Mouse (Mus musculus) frontal cortex, postnatal 36 days (tissue): ENCODE data around the gene Gm9958.
A peak's percentile ranks its signal among the peaks of the same experiment; 100 is the strongest.

Experiments used
- DNase-seq, 2 experiments: peaks; one replicate each; pipeline ENCODE4 v3.0.0; 2022; ENCODE audit warnings: low spot score in 2 of 2

The Gm9958 gene

DNA sequence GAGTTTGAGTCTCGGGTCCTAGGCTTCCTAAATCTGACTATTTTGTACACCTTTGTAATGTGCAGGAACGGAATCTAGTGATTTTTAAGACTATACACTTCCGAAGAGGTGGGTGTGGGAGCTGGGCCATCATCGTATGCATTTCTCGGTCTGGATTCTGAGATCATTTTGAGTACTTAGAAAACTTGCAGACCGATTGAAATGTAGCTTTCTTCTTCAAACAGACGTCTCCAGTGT, at the start of gene Gm9958:
Gene Gm9958 (plus strand): TSS at position 138 of the 237 bp plus-strand sequence.
- DNase-seq: peak; percentile 13 to 28

DNA sequence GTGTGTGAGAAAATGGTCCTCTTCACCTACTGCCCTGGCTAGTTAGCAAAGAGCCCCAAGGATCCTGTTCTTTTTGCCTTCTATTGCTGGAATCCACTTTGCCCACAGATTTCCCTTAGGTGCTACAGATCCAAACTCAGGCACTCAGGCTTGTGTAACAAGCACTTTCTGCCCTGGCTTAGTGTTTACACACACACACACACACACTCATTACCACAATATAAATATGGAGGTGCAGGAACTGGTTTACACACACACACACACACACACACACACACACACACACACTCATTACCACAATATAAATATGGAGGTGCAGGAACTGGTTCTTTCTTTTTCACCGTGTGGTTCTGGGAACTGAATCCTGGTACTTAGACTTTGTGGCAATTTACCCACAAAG, 35.9 kb upstream of the Gm9958 start:
- DNase-seq: no peak

DNA sequence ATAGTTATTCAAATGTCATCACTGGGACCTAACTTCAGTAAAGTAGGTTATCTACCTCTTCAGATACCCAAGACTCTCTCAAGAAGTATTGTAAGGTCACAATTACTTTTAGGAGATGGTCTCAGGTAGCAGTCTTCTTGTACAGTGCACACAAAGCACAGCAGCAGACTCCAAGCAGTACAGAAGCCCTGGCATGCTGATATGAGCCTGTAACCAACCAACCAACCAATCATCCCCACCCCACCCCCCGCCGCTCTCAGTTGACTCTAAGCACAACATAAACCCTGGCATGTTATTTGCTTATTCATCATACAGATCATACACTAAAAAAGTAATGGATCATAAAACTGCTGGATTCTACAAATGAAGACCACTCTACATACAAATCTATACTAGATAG, 34.5 kb upstream of the Gm9958 start:
- no peak for DNase-seq

DNA sequence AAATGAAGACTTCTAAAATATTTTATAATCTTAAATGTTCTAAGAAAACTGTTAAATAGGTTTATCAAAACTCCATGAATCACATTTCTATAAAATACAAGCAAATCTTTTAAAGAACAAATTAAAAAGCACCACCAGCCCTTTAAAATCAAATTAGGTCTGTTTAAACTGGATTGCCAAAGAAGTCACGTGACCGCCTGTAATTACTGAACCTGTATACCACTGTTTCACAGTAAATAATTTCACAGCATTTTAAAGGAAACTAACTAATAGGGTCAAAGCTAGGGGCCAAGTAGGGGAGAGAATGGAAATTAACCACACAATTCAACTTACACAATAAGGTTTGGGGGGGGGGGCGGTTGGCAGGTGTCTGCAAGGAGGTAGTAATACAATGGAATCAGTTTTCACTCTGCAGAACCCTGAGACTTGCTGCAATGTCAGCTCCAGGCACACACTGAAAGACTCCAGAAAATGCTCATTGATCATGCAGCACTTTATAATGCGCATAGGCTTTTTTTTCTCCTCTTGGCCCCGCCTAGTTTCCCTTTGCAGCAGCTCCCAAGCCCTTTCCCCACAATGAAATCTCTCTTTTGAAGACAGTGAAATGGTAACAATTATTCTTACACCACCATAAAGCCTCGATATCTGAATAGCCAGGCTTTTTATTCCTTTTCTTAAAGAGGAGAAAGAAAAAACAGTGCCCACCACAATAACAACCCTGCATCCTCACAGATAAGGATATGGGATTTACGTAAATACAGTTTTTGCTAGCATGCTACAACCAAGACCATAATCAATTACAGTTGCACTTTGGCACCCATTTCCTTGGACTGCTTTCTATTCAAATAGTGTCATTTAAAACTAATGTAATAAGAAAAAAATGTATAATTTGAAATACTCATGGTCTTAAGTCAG, 28.6 kb upstream of the Gm9958 start:
- no peak for DNase-seq

DNA sequence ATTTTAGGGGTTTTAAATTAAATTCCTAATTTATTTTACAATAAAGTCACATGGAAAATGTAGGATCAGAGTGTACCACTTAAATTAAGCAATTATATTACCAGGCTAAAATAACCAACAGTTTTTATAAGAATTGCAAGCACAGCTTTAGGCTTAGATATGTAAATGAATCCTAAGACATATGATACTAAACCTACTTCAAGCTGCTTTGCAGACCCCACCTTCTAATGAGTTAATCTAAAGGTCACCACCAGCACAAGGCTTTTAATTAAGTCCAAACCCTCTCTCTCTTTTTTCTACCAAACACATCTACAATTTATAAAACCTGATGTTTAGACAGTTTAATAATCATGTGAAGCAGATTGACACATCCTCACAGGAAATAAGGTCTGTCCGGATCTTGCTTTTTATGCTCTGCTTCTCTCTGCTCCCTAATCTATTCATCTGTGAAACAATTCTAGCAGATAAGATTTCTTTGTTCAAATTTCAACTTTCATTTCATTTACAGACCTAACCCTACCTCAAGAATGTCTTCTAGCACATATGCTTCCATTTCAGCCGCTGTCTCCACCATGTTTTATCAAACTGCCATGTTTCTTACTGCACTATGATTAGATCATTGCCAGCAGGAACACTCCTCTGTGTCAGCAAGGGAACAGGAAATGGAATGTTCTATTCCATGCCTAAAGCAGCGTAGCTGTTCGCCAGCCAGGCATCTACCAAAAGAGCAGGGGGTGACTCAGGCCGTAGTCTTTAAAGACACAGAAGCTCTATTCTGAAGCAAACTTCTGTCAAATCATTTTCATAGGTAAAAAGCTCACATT, 27.7 kb upstream of the Gm9958 start:
- peak; percentile 61 to 76 for DNase-seq

DNA sequence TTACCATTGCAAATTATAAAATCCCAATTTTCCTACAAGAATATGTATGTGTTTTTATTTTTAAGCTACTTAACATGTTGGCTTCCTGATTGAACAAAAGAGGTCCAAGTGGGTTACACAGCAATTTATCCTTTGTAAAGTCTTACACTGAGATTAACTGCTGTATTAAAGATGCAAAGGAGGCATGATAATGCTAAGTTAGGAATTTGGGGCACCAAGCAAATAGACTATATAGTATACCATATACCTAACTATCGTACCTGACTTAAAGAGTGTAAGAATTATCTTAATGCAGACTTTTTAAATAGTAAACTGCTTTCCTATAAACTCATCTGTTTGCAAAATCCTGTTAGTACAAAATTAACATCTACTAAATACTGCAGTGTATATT, 27.1 kb upstream of the Gm9958 start:
- DNase-seq: no peak

DNA sequence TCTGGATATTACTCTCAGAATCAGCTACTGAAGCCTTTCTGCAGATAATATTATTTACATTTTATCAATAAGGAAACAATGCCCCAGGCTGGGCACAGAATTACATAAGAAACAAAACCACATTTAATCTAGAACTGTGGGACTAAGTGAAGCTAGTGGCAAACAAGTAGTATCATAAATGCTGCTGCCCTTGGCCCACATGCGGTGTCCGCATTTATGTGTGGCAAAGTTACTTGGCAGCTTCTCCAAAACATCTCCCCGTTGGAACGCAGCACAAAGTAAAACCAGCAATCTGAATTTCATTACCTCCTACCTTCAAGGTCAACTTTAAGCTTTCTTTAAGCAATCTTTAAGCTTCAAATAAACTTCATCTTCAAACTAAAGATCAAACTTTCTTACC, 26.2 kb upstream of the Gm9958 start:
- no peak for DNase-seq

DNA sequence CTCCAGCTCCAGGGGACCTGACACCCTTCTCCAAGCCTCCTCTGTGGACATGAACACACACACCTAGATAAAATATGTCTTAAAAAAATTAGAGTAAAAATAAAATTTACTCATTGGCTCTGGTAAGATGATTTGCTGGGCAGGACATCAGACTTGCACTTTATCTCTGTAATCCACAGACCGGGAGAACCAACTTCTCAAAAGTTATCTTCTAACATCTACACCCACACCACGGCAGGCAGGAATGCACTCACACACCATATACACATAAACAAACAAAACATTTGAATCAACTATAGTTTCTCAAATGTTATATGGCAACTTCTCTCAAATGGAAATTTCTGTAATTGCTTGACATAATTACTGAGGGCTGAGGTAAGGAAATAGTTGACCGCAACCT, 20.1 kb upstream of the Gm9958 start:
- no peak for DNase-seq

DNA sequence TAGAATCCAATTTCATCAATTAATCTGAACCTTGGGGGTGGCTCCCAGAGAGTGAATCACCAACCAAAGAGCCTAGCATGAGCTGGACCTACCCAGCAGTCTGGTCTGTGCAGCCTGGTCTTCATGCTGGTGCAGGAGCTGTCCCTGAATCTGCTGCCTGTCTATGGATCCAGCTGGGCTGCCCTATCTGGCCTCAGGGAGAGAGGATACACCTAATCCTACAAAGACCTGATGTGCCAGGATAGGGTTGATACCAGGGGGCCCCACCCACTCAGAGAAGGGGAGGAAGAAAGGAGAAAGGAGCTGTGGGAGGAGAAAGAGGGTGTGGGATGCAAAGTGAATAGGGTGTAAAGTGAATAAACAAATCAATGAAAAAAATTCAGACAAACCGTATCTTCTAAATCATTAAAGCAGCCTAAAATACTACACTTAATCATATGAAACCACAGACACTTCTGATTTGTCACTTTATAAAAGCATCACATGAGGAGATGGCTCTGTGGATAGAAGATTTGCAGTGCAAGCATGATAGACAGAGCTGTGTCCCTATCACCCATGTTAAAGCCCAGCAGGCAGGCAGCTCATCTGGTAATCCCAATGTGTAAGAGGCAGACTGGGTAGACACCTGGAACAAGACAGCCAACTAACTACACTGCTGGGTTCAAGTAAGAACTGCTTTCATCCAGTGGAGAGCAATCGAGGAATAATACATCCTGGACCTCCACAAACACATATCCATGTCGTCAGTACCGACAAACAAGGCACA, 13.3 kb upstream of the Gm9958 start:
- no peak for DNase-seq

DNA sequence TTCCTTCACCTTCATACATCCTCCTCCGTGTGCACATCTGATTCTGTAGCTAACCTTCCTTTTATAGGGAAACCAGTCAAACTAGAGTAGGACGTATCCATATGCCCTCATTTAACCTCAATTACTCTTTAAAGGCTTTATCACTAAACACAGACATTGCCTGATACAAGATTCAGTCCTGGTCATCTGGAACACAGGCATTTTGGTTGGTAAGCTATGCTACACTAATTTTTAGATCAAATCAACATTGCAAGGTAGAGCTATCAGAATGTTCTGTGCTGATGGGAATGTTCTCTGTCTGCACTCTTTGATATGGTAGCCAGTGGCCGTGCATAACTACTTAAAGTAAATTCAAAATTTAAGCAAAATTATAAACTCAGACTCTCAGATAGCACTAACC, 11.2 kb upstream of the Gm9958 start:
- DNase-seq: no peak

DNA sequence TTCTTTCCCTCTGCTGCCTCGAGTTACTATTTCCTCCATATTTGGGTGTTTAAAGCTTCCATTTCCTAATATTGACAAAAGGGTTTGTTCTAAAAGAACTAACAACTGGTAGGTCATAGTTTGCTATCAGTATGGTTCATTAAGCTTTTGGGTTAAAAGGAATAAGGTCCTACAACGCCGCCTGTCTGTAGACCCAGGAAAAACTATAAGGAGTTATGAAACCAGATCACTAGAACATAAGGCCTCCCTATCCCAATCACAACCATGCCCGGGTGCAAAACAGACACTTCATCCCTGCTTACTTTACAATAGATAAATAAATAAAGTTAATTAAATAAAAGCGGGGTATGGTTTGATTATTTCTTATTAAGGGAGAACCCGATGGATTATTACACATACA, 2.5 kb upstream of the Gm9958 start:
- DNase-seq: peak; percentile 51 to 84

DNA sequence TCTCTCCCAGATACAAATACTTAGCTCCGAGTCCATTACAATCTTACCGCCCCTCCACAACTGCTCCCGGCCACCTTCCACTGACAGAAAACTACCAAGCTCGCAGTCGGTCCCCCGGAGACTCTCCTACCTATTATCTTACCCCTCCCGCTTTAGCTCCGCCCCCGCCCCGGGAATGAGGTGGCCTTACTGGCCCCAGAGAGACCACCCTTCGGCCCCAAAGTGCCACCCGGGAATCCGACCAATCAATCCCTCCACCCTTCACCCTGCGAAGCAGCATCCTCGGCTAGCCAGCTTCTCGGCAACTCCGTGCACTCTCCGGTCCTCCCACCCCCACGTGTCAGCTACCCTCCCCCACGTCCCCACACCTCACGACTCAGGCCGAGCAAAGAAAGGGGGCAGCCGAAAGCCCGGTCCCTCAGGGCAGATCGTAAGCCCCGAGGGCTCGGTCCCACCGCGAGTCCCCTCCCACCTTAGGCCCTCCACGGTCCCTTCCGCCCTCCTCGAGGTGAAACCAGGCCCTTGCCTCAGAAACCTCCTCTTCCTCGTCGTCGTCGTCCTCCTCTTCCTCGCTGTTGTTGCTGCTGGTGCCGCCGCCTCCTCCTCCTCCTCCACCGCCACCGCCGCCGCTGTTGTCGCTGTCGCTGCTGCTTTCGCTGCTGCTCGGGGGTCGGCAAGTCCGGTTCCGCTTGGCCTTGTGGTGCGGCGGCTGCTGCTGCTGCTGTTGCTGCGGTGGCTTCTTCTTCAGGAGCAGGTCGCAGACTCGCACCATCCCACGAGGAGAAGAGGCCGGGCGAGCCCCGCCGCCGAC, 1.7 kb upstream of the Gm9958 start:
- DNase-seq: peak; percentile 38 to 43

DNA sequence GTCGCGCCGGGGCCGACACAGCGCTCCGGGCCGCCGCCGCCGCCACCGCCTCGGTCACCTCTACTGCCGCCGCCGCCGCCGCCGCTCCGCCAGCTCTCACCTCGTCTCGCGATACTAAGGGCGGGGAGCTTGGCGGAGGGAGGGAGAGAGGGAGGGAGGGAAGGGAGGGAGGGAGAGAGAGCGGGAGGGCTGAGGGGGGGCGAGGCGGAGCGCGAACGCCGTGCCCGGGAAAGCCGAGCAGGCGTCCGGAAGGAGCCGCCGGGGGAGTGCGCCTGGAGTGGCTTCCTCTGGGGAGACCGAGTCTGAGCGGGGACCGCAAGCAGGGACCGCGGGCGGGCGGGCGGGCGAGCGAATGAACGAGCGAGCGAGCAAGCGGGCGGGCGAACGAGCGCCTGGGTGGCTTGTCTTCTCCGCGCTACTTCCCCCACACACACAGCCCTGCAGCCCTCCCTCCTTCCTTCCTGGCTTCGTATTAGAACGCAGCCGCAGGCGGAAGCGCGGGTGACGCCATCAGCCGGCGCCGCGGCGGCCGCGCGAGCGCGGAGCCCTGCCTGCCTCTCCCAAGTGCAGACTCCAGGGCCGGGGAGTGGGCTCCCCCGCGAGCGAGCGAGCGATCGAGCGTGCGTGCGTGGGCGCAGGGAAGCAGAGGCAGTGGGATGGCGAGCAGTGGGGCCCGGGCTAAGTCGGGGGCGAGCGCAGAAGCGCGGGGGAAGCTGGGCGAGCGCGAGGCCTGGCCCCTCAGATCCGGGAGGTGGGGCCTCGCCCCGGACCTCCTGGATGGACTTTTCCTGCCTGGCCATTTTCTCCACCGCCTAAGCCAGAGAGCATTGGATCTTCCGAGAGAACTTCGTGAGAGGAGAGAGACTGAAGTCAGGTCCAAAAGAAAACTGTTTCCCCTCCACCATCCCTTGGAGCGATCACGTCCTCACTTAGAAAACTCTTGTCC, 610 bp upstream of the Gm9958 start, which contains the start of gene Ankrd17:
Gene Ankrd17 (minus strand): TSS at position 457 of the 946 bp plus-strand sequence.
- DNase-seq: peak; percentile 90 to 93

DNA sequence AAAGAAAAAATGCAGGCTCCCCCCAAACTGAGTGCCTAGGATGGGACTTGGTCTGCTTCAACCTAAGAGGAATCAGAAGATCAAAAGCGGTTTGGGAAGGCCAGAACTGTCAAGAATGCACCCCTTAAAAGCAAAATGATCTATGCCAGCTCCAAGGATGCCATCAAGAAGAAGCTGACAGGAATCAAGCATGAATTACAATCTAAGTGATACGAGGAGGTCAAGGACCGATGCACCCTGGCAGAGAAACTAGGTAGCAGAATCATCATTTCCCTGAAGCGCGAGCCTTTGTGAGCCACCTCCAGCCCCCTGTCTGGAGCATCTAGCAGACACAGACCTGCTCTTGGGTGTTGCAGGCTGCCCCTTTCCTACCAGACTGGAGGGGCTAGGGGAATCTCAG, 3.4 kb downstream of the Gm9958 start:
- no peak for DNase-seq

DNA sequence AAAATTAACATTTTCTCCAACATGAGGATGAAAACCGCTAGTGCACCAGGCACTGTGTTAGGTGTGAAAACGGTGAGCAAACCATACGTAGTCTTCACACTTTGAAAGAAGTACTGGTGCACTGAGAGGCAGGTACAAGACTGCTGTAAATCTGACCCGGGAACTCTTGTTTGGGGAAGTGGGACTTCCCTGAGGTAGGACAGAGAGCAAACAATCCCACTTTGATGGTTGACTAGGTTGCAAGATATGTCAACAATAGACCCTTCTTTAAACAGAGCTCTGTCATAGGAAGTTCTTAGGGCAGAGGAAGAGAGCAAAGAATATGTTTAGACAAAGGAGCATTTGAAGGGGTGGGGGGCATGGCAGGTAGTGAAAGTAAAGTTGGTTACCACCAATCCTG, 6.7 kb downstream of the Gm9958 start:
- no peak for DNase-seq

DNA sequence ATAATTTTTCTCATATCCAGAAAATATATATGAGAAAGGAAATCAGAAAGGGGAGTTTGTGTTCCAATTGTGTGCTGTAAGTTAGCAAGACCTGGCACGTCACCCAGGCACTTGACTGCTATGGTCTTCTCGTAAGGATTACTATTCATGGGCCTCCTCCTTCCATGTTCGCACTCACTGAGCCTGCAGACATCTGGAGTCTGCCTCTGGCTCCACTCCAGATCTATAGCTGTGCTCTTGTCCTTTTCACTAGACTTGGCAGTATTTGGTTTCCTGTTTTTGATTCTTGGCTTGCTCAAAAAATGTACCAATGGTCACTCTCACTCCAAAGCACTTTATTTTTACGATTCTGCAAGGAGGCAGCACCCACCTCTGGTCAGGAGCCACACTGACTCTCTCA, 14.5 kb downstream of the Gm9958 start:
- DNase-seq: no peak

DNA sequence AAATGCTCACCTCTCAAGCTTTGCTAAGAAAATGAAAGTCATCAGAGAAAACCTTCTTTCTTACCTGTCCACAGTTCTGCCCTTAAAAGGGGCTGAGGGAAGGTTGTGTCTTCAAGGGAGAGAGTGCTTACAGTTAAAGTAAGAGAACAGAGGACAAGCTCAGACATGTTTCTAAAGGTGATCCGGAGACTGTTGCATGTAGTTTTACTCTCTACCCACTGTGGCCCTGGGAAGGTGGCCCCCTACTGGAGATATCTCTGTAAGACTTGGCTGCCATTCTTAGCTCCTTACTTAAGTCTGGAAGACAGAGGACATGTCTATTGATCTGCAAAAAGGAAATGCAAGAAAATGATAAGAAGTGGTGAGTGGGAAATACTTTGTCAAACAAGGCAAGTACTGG, 16.1 kb downstream of the Gm9958 start:
- no peak for DNase-seq

DNA sequence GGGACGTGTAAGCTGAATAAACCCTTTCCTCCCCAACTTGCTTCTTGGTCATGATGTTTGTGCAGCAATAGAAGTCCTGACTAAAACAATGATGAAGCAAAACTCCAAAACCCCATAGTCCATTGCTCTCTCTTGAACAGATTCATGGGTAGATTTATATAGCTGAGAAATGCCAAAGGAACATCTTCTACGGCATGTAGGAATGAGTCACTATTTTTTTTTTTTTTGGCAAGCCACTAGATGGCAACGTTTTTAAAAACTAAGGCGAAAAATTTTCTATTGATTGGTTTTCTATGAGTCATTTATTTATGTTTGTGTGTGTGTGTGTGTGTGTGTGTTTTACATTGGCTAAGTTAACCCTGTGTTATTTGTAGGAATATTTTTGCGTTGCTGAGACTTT, 26.8 kb downstream of the Gm9958 start:
- DNase-seq: no peak

DNA sequence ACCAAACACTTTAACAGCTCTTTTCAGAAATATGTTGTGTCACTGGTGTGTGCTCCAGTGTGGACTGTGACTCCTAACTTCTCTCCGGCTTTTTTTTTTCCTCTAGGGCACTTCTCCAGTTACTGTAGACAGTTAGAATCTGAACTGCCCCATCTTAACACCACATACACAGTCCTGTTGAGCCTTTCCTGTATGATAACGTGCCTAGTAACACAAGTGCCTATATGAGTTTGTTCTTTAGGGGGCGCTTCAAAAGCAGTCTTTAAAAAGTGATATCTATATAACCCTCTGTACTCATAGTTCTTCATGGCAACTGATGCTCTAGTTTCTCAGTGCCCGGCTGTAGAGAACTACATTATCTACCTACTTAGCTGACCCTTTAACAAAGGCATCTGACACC, 27.3 kb downstream of the Gm9958 start:
- no peak for DNase-seq

DNA sequence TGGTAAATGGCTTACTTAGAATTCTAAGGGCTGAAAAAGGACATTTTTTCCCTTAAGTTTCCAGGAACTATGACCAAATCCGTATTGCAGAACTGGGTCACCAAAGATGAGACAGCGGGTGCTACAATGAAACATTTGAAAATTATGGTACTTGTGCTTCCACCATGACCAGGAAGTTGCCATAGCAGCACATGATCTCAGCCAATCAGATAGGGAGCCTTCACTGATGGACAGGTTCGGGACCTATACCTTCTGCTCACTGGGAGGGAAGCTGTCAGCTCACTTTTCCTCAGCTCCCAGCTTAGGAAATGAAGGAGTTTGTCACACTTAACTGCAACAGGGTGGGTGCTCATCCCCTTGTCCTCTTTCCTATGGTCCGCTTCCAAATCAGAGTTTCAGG, 29.8 kb downstream of the Gm9958 start:
- no peak for DNase-seq
